Mouse (Mus musculus) frontal cortex, postnatal 36 days (tissue): ENCODE data around the gene Nrxn2.

Experiments used
- DNase-seq, 2 experiments: peaks; one replicate each; pipeline ENCODE4 v3.0.0; 2022; ENCODE audit warnings: low spot score in 2 of 2

Nrxn2 gene

DNA sequence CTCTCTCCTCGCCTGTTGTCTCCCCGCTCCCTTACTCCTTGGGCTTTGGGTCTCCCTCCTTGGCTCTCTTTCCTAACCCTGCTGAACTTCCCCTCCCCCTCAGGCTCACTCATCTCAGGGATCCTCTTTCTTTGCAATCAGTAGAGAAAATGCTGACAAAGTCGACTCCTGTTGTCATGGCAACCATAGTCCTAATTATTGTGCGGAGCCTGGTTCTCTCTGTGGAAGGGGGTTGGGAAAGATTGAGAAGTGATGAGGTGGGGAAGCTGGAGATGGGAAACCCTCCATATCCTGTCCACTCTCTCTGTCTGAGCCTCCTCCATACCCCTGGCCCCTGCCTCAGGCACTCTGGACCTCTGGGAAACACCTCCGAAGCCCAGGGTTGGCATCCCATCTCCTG, 100.1 kb downstream of the Nrxn2 start:
- no peak for DNase-seq

DNA sequence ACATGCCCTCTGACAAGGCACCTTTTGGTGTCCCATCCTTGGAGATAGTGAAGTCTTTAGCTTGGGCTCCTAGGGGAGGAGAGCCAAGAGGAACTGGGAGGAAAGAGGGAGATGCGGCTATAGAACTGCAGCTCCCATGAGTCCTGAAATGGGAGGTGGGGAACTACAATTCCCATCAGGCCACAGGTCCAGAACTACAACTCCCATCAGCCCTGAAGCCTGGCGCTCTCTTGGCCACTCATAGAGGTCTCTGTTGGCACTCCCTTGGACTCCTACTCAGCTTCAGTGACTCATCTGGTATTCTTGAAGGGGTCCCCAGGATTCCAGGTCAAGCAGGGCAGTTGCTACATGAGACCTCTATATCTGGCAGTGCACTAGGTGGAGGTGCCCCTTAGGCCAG, 101.0 kb downstream of the Nrxn2 start:
- DNase-seq, result peak in 1 of 2 experiments; percentile 68

DNA sequence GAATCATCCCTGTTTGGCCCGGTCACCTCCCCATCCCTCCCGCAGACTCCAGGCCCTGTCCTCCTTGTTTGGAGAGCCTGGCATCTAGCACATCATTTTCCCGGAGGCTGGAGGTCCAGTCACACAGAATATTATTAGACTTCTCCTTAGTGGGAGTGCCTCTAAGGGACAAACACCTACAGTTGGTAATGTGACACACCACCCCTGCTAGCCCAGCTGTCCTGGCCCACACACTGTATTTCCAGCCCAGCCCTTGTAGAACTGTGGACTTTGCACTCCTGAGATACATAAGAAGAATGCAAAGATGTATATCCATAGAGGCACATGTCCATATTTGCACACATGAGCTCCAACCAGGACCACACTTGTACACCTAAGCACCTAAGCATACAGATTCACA, 103.1 kb downstream of the Nrxn2 start:
- no peak for DNase-seq

DNA sequence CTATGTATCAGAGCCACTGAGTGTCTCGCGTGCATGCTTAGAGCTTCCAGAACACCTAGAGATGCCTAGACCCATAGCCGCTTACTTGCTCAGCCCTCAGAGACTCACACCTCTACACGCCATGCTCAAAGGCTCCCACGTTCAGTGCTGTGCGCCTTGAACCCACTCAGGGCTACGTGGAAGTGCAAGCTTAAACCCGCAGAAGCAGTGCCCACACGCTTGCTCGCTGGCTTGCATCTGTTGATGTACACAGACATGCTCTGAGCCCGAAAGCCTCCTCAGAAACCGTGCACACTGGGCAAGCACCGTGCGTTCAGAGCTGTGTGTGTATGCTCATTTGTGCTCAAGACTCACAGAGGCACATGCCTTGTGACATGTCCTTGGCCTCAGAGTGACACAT, 103.8 kb downstream of the Nrxn2 start:
- peak in 1 of 2 experiments; percentile 63 for DNase-seq

DNA sequence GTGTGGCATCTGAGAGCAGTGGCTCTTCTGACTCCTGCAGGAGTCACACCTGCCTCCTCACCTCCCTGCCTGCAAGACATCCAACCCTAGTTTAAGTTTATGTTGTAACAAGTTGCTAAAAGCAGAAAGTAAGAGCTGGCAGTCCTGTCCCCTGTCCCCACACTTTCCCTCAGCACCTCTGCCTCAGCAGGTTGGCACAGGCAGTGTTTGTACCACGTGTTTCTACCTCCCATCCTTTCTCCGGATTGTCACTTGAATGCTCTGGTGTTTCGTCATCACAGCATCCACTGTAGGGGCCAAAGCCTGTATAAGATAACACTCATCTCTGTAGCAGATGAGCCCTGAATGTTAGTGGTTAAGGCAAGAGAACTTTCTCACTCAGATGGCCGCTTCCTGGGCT, 106.5 kb downstream of the Nrxn2 start:
- no peak for DNase-seq

DNA sequence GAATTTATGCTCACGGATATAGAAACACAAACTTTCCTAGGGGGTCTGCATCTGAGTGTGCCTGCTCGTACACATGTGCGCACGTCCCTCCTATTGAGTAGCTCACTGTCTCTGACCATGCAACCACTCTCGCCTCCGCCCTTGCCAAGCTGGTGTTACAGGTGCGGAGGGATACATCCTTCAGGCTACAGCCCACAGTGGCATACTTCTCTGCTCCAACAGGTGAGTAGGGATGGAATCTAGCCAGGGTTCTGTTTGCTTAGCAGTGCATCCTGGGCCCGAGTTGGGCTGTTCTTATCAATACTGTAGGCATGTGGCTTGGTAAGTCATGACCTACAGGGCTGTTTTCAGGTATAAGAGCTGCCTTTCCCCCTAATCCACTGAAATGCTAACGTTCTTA, 107.5 kb downstream of the Nrxn2 start:
- DNase-seq, result no peak

DNA sequence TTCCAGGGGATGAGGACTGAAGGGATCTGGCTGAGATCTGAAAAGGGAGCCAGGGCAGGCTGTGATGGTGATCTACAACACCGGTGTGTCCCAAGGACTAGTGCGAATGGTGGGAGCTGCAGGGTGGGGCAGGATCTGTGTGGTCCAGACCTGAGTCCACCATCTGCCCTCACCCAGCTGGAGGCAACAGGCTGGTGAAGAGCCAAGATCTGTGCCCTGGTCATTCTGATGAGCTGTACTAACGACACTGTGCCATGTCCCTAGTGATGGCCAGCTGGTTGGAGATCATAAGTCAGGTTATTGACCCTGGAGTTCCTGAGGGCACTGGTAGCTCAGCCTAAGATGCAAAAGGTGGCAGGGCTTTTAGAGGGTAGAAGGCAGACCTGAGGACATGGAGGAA, 108.9 kb downstream of the Nrxn2 start:
- DNase-seq, result no peak

DNA sequence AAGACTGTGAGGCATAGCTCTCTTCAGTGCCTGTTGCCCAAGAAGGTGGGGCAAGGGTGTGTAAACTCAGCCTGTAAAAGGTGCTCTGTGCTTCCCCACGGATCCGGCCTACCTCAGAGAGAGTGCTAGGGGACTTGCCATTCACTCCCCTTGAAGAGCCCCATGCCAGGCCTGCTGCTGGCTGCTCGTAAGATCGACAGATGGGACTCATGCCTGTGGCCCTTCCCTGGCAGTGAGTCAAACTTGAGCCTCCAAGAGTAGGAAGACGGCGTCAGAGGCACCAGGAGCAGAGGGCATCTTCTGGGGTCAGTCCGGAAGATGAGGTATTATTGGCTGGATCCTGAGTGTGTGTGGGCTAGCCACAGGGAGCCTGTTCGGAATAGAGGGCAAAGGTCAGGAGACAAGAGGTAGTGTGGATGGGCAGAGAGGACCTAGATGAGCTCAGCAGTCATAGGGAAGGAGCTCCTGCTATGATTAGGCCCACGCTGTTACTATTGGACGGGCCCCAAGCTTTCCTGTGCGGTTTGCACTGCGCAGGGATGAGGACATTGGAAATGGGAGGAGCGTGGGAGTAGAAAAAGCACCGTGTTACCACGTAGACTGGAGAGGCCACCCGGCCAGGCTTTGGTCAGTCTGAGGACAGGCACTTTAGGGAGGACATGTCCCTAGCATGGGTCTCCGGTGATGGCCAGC, 109.5 kb downstream of the Nrxn2 start:
- DNase-seq, result no peak

DNA sequence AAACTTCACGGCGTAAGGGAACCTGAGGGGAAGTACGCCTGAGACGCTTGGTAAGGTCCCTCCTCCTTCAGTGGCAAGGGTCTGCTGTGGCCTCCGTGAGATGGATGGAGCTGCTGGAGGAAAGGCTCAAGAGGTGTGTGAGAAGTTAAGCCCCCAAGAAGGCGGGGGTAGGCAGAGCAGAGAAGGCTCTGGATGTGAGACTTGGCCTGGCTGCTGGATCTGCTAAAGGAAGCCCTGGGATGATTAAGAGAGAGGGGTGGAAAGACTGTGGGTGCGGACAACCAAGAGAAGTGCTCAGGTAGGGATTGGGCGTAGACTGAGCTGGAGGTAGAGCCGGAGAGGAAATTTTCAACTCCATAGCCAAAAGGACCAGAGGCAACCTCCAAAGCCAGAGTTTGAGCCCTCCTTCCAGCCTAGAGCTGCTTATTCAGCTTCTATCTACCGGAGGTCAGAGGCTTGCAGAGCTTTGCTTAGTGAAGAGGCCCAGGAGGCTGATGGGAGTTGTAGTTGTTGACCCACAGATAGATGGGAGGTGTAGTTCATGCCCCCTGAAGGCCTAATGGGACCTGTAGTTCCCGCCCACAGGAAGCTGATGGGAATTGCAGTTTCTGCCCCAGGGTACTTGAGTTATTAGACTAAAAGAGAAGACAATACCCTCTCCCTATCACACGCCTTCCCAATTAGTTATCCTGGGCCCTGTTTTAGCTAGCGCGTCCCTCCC, 110.9 kb downstream of the Nrxn2 start:
- DNase-seq, result no peak

DNA sequence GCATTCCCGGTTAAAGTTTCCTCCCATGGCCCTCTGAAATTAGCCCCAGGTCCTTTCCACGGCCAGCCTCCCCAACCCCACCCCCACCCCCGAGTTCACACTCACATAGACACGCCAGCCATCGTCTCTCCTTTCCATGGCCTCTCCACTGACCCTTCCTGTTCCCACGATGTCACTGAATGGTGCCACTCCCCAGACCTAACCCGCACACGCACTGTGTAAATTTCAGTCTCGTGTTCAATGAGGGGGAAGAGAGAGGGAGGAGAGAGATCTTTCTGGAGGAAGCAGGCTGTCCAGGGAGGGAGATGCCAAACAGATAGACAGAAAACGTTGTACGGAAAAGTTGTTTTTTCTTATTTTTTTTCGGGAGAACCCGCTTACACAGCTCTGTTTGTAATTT, 111.8 kb downstream of the Nrxn2 start:
- no peak for DNase-seq

DNA sequence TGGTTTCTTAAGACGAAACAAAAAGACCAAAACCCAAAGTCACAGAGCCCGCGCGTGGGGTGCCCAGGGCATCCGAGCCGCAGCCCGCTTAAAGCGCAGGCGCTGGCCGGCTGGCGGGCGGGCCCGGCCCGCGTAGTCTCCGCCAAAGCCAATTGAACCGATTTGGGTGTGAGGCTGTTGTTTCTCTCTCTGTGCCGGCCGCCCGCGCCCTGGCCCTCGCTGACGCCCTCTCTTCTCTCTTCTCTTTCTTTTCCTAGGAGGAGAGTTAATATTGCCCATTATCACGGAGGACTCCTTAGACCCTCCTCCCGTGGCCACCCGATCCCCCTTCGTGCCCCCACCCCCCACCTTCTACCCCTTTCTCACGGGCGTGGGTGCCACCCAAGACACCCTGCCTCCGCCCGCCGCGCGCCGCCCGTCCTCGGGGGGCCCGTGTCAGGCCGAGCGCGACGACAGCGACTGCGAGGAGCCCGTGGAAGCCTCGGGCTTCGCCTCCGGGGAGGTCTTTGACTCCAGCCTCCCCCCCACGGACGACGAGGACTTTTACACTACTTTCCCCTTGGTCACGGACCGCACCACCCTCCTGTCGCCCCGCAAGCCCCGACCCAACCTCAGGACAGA, 112.6 kb downstream of the Nrxn2 start:
- no peak for DNase-seq

DNA sequence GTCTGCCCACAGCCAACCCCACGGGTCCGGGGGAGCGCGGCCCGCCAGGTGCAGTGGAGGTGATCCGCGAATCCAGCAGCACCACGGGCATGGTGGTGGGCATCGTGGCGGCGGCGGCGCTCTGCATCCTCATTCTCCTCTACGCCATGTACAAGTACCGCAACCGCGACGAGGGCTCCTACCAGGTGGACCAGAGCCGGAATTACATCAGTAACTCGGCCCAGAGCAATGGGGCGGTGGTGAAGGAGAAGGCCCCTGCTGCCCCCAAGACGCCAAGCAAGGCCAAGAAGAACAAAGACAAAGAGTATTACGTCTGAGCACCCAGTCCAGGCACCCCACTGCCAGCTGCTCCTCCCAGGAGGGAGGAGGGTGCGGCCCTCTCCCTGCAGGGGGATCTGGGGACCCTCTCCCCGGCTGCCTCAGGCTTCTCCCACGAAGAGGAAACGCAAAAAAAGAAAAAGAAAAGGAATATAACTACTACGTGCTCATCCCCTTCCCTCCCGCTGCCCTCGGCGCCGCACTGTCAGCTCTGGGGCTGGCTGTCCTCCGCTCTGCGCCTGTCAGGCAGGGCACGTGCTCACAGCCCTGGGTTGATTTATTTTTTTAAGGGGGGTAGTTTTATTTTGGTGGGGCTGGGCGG, 113.4 kb downstream of the Nrxn2 start:
- no peak for DNase-seq

DNA sequence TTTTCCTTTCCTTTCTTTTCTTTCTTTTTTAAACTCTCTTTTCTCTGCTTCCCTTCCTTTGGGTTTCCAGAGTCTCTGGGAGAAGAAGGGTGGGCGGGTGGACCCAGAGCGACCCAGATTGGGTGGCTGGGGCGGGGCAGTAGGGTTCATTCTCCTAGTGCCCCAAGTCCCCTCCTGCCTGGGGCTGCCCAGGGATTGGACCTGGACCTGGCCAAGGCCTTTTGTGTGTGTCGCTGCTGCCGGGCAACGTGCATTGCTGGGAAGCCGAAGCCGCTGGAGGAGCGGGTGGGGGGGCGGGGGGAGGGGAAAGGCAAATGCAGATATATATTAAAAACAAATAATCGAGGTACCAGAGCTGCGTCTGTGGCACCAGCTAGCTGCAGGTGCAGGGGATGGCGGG, 114.1 kb downstream of the Nrxn2 start:
- no peak for DNase-seq

DNA sequence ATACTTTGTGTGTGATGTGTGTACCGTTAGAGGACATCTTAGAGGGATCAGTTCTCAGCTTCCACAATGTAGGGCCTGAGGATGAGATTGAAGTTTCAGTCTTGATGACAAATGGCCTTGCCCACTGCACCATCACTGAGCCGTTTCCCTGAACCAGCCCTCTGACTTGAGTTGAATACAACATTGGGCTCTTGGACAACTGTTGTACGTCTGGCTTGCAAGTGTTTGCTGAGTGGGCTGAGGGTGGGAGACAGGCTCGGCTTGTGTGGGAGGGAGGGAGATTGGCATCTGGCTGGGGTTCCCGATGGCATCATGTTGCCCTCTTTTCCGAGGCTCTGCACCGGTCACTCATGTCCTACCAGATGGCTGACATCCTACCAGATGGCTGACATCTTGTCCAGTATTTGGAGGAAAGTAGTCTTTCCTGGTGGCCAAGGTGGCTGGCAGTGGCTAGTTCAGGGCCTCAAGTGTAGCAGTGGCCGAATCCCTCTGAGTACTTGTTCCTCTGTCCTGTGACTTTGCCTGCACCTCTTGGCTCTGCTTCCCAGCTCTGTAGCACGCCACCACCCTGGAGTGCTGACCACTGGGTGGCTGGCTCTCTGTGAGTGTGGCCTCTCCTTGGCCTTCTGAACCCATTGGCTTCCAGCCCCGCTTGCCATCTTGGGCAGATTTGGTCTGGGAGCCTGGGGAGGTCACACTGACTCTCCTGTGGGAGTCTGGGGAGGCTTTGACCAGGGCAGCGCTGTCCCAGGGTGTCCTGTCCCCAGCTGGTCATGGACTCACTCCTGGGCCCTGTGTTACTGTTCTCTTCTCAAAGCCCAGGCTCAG, 115.0 kb downstream of the Nrxn2 start:
- peak in 1 of 2 experiments; percentile 11 for DNase-seq

DNA sequence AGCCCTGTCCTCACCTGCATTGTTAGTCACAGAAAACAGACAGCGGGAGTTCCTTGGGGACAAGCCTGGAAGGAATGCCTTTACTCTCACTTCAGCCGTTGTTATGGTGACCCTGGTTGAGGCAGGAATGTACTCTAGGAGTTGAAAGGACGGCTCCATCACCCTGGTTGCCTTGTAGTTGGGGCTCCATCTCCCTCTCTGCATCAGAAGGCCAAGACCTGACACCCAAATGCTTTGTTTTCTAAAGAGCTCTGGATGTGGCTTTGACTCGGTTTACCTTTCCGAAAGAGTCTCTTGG, 115.5 kb downstream of the Nrxn2 start:
- DNase-seq, result no peak

DNA sequence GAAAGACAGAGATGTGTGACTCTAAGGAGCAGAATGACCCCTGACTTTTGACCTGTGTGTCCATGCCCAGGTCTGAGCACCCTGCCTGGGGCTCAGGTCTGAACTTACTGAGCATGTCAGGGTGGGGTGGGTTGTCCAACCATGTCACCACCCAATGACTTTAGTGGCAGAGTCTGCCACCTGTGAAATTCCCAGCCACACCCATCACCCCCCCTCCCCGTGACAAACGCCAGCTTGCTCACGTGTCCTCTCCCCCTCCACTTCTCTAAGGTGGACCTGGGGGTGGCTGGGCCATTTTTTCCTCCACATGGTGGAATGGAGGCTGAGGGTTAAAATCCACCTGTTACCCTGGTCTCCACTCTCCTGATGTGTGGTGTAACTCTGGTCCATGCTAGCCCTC, 117.7 kb downstream of the Nrxn2 start:
- DNase-seq, result no peak

DNA sequence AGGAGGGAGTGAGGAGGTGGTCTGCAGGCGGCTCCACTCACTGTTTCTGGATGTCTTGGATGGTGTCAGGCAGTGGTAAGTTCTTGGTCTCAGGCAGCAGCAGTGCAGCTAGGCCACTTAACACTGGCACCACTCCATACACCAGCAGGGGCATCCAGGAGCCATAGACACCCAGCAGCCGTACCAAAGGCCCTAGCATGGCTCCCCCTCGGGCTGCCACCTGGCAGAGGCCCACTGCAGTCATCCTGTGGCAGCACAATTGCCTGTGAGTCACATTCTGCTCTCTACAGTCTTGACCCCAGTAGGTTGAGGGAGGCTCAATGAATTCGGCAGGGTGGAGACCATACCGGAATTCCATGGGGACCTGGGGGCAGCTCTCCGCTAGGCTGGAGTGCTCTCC, 118.2 kb downstream of the Nrxn2 start:
- DNase-seq, result peak in 1 of 2 experiments; percentile 15

DNA sequence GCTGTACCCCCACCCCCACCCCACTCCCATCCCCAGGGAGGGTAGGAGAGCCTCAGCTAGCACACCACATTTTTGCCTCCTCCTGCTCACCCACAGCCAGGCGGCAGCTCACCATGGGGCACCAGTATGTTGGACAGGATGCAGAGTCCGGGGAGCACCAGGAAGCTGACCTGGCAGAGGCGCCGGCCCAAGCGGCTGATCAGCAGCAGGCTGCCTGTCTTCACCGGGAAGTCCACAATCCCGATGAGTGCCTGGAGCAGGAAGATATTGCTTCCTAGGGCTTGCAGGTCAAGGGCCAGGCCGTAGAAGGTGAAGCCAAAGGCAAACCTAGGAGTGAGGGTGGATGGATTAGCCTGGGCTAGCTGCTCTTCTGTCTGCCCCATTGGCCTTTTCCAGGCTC, 119.0 kb downstream of the Nrxn2 start:
- DNase-seq, result peak; percentile 2 to 3

DNA sequence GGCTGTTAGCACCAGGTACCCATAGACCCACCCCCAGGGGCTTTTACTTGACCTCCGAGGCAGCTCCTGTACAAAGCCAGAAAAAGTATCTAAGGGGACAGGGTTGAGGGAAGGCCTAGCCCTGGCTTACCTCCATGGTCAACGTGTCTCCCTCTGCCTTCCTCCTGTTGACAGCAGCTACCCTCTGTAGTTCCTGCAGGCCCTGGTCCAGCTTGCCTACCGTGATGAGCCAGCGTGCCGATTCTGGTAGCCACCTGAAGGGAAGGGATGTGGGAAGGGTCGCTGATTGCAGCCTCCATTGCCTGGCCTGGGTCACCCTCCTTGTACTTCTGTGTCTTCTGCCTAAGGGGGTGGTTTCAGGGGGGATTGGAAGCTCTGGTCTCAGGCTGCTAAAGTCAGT, 120.0 kb downstream of the Nrxn2 start:
- no peak for DNase-seq

DNA sequence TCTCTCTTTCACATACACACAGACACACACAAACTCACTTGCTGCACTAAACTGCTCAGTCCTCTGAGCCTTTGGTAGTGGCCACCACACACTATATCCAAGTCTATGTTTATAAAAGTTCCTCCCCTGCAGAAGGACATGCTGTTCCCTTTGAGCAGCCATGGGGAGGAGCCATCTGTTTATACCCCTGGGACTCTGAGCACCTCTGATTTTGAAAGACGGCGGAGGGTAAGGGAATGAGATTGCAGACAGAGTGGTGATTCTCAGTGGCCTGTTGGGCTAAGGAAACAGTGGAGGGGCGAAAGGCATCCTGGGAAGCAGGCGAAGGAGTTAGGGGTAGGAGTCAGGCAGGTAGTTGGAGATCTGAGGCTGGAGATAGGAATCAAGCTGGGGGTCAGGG, 121.1 kb downstream of the Nrxn2 start:
- peak in 1 of 2 experiments; percentile 1 for DNase-seq

DNA sequence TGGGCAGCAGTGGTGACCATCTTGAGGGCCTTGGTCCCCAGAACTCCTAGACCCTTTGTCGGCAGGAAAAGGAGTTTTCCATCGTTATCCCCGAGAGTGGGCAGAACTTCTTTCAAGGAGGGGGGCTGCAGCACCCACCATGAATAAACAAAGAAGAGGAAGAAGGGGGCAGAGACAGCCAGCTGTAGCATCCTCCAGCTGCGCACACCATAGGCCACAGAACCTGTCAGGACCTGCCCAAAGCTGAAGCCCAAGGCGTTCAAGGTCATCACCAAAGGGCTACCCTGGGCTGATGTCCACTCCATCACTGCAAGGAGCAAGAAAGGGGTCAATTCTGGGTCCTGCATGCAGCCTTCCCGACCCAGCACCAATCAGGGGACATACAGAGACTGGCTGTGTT, 121.7 kb downstream of the Nrxn2 start:
- no peak for DNase-seq

DNA sequence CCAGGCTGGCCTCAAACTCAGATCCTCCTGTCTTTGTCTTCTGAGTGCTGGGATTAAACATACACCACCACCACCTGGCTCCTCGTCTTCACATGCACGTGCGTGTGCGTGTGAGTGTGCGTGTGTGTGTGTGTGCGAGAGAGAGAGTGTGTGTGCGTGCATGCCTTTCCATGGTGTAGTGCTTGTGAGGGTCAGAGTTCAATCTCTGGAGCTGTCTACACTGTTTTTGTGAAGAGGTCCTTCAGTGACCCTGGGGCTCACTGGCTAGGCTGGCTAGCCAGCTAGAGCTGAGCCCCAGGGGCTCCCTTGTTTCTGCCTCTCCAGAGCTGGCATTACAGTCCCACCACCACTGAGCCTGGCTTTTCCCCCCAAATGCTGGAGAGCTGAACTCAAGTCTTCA, 123.0 kb downstream of the Nrxn2 start:
- no peak for DNase-seq
